Mouse (Mus musculus): ENCODE data around the gene Tspan18.

GRCm38 (mm10) chr2:93242166-93242565, 92.1 kb downstream of the Tspan18 start:
- TF ChIP-seq CTCF (IDR thresholded peaks at IDR 0.05; ENCODE audit: control insufficient read depth, insufficient read depth, insufficient read length) (no peak), MAX (IDR thresholded peaks at IDR 0.05) (no peak)

Measured in C2C12 (cell line).